Mouse (Mus musculus) intestine, embryonic 14.5 days (tissue): ENCODE data around the gene Rhod. TPM values are rescaled to one million over a fixed set of nuclear protein-coding genes. Genes with fewer than 3 reads are reported as not detected.
"Not testable (repeated sequence)": the region's sequence is repeated elsewhere in the genome, so short reads cannot be mapped to it uniquely, and the experiment has no call there.

ENCODE experiments used
- ATAC-seq: fragments of 200-750 bp; cut with Nextera tagmentation; replicated peaks from 2 replicates; pipeline ENCODE4 v1.8.0; 2017; ENCODE audit warnings: low read depth, moderate number of reproducible peaks, moderate TSS enrichment, moderate library complexity; ENCODE audit not compliant: low FRiP score, low TSS enrichment
- DNase-seq: peaks from one replicate; pipeline ENCODE4 v3.0.0-alpha.2; 2018; ENCODE audit warnings: low spot score
- H3K27ac ChIP-seq: fragments of 300-500 bp; sonication (generic); 2 replicates; pipeline ENCODE4 v1.5.1; 2014; ENCODE audit warnings: low read depth, mild to moderate bottlenecking, control low read depth
- H3K27me3 ChIP-seq: fragments of 300-500 bp; sonication (generic); replicated peaks from 2 replicates; pipeline ENCODE4 v1.6.1; 2014; ENCODE audit warnings: low read length, control low read depth; ENCODE audit not compliant: control insufficient read depth, insufficient read depth
- H3K36me3 ChIP-seq: fragments of 300-500 bp; sonication (generic); 2 replicates; pipeline ENCODE4 v1.6.1; 2014; ENCODE audit warnings: low read length, control low read depth; ENCODE audit not compliant: control insufficient read depth, insufficient read depth
- H3K4me1 ChIP-seq: fragments of 300-500 bp; sonication (generic); replicated peaks from 2 replicates; pipeline ENCODE4 v1.6.1; 2014; ENCODE audit warnings: low read length, control low read depth, mixed read lengths; ENCODE audit not compliant: control insufficient read depth, insufficient read depth
- H3K4me2 ChIP-seq: fragments of 300-500 bp; sonication (generic); 2 replicates; pipeline ENCODE4 v1.6.1; 2014; ENCODE audit warnings: low read length
- H3K4me3 ChIP-seq: fragments of 300-500 bp; sonication (generic); 2 replicates; pipeline ENCODE4 v1.5.1; 2014; ENCODE audit warnings: low read depth, low read length, control low read depth, mixed read lengths
- H3K9ac ChIP-seq: fragments of 300-500 bp; sonication (generic); 2 replicates; pipeline ENCODE4 v1.6.1; 2014; ENCODE audit warnings: mild to moderate bottlenecking, low read length
- H3K9me3 ChIP-seq: fragments of 300-500 bp; sonication (generic); 2 replicates; pipeline ENCODE4 v1.6.1; 2016; ENCODE audit warnings: low read length, control low read depth; ENCODE audit not compliant: control insufficient read depth
- WGBS: fragments of 180-500 bp; shearing (Covaris S2); extraction: QIAGEN DNeasy Blood & Tissue Kit; methylation state at CpG from one replicate; pipeline ENCODE4 v1.1.7; 2014; 5-methylcytosine and 5-hydroxymethylcytosine counted together
- polyA plus RNA-seq: library from polyadenylated mRNA; unstranded; fragments of >200 nt; fragmentation: Nextera tagmentation; extraction: Ambion mirVana; gene quantifications from 2 replicates; pipeline ENCODE4 v1.2.1, GENCODE M21; 2014

Rhod gene
- polyA plus RNA-seq, 1 experiment from 2014 or later: 22.1 TPM

DNA sequence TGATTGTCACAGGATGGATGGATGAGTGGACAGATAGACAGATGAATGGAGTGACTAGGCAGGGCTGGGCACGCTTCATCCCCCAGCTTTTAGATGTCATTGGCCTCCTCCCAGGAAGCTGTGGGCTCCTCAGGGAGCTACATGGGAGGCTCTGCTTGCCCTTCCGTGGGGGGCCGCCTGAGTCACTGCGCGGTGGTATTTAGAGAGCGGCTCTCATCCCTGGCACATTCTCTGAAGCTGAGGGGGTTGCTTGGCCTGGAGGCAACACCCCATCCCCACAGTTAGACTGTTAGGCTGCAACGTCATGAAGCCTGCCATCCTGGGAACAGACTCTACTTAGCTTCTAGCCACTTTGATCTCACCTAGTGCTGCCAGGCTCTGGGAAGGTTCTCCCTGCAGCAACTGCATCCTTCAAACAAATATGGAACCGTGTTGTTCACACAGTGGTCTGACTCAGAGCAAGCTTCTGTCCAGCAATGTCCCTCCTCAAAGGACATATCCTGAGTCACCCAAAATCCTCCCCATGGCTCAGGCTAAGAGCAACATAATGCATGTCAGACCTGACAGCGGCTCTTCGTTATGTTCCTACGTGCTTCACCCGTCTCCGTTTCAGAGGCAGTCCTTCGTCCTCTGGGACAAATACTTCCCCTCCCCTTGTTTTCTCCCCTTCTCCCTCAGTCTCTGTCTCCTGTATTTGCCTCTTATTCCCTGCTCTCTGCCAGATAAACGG, 16.0 kb upstream of the Rhod start:
- Histone ChIP-seq H3K27ac (no peak overlapping the region), H3K36me3 (no peaks in the 10 kb centered on the region), H3K9me3 (no peaks in the 10 kb centered on the region), H3K27me3 (no peaks in the 10 kb centered on the region), H3K4me1 (no peaks in the 10 kb centered on the region; the same call in 1 of the 2 replicates), H3K9ac (no peak overlapping the region), H3K4me3 (no peak overlapping the region), H3K4me2 (no peak overlapping the region)
- 79% methylated on average over 15 of the region's 15 CpGs for WGBS
- no peak for ATAC-seq
- no peak for DNase-seq

DNA sequence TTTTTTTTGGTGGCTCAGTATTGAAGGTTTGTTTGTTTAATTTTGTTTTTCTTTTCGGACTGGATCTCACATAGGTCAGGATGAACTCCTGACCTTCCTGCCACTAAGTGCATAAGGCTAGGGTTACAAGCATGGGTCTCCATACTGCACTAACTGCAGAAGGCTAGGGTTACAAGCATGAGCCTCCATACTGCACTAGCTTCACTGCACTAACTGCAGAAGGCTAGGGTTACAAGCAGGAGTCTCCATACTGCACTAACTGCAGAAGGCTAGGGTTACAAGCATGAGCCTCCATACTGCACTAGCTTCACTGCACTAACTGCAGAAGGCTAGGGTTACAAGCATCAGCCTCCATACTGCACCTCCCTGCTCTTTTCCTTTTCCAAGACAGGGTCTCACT, 14.8 kb upstream of the Rhod start:
- H3K4me3 ChIP-seq, ATAC-seq, DNase-seq, H3K27ac ChIP-seq, H3K9ac ChIP-seq, H3K4me2 ChIP-seq, H3K27me3 ChIP-seq, H3K9me3 ChIP-seq, H3K4me1 ChIP-seq, H3K36me3 ChIP-seq: not testable (repeated sequence)
- WGBS: 14% methylated on average over 1 of the region's 1 CpGs

DNA sequence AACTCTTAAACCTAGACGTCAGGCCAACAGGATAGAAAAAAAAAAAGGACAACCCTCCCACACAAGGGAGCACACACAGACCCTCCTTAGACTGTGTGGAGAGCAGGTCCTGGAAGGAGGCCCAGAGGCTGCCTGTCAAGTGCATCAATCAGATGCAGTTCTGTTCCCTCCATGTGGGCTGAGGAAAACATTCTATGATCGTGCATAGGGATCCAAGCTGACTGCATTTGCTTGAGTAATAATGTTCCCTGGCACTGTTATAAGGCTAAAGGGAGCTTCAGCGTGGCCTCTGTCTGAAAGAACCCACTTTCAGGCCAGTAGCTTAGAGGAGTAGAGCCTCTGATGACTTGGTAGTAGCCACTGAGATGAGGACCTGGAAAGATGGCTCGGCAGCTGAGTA, 13.3 kb upstream of the Rhod start:
- no peak overlapping the region for H3K27ac ChIP-seq
- H3K36me3 ChIP-seq: no peaks in the 10 kb centered on the region
- DNase-seq: no peak
- H3K4me3 ChIP-seq: no peak overlapping the region
- ATAC-seq: no peak
- no peaks in the 10 kb centered on the region for H3K27me3 ChIP-seq
- 45% methylated on average over 4 of the region's 4 CpGs for WGBS
- no peak overlapping the region for H3K9ac ChIP-seq
- H3K9me3 ChIP-seq: no peaks in the 10 kb centered on the region
- H3K4me1 ChIP-seq: no peaks in the 10 kb centered on the region; the same call in 1 of the 2 replicates
- H3K4me2 ChIP-seq: no peak overlapping the region

DNA sequence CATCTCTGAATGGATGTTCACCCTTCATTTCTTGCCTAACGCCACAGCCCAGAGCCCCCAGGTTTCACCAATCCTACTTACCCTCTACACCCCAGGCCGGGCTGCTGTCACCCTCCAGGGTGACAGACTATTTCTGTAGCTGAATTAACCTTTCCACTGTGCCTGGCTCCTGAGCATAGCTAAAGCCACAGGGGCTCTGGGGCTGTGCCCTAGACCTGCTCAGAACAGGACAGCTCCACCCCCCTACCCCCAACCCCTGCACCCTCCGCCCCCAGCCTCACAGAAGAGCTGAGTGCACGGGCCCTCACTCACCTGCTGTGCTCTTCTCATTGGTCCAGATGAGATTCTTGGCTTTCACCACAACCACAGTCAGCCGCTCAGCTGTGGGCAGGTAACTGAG, 12.7 kb upstream of the Rhod start:
- Histone ChIP-seq H3K36me3 (no peaks in the 10 kb centered on the region), H3K27me3 (no peaks in the 10 kb centered on the region), H3K4me2 (no peak overlapping the region), H3K4me1 (no peaks in the 10 kb centered on the region; the same call in 1 of the 2 replicates), H3K9me3 (no peaks in the 10 kb centered on the region), H3K27ac (no peak overlapping the region), H3K9ac (no peak overlapping the region), H3K4me3 (no peak overlapping the region)
- DNase-seq (no peak), ATAC-seq (no peak)
- 39% methylated on average over 5 of the region's 5 CpGs for WGBS

- no peaks in the 10 kb centered on the region for H3K4me1 ChIP-seq
- no peak overlapping the region for H3K4me3 ChIP-seq
- H3K4me2 ChIP-seq: no peak overlapping the region
- peak; percentile 32; the same call in 1 of the 2 replicates for ATAC-seq
- H3K27ac ChIP-seq: no peak overlapping the region
- H3K9ac ChIP-seq: no peak overlapping the region
- H3K27me3 ChIP-seq: no peaks in the 10 kb centered on the region
- WGBS: 60% methylated on average over 8 of the region's 8 CpGs
- no peaks in the 10 kb centered on the region for H3K36me3 ChIP-seq
- no peak for DNase-seq
- no peaks in the 10 kb centered on the region for H3K9me3 ChIP-seq
Observed at GRCm38 (mm10) chr19:4451098-4451497, 11.9 kb upstream of the Rhod start.

DNA sequence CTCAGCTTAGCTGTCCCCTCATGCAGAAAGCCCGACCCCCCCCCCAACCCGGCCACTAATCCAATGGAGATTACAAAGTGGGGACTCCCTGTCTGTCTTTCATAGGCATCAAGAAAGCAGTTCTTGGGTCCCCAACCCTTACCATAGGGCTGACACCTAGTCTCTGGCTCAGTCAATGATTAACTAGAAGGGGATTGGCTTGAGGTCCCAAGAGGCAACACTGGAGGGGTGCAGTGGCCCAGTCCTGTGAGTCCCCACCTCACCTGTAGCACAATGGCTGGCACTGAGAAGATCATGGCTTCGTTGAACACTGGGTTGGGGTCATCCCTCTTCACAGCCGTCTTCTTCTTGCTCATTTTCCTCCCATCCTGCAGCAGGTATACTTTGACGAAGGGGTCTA, 11.4 kb upstream of the Rhod start:
- peak; percentile 51; the same call in 1 of the 2 replicates for ATAC-seq
- H3K4me1 ChIP-seq: no peaks in the 10 kb centered on the region
- no peak overlapping the region for H3K9ac ChIP-seq
- no peak overlapping the region for H3K4me3 ChIP-seq
- no peak overlapping the region for H3K27ac ChIP-seq
- no peaks in the 10 kb centered on the region for H3K27me3 ChIP-seq
- H3K36me3 ChIP-seq: no peaks in the 10 kb centered on the region
- H3K4me2 ChIP-seq: no peak overlapping the region
- no peaks in the 10 kb centered on the region for H3K9me3 ChIP-seq
- WGBS: 55% methylated on average over 5 of the region's 5 CpGs
- DNase-seq: no peak

DNA sequence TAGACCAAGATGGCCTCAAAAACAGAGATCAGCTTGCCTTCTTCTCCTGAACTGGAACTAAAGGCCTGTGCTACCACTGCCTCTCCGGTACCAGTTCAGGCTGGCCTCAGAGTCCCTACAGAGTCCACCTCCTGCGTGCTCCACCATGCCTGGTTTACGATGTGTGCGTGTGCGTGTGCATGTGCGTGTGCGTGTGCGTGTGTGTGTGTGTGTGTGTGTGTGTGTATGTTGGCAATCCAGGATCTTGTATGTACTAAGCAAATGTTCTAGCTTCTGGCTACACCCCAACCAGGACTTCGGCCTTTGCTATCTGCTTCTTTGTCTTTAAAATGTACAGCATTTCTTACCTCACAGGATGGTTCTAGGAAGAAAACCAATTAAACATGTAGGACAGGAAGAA, 10.0 kb upstream of the Rhod start:
- H3K27me3 ChIP-seq: no peaks in the 10 kb centered on the region
- DNase-seq: no peak
- H3K27ac ChIP-seq: no peak overlapping the region
- H3K4me3 ChIP-seq: no peak overlapping the region
- no peak overlapping the region for H3K4me2 ChIP-seq
- no peaks in the 10 kb centered on the region for H3K9me3 ChIP-seq
- H3K36me3 ChIP-seq: no peaks in the 10 kb centered on the region
- no peaks in the 10 kb centered on the region for H3K4me1 ChIP-seq
- no peak for ATAC-seq
- whole genome bisulfite sequencing: 91% methylated on average over 9 of the region's 9 CpGs
- no peak overlapping the region for H3K9ac ChIP-seq

GRCm38 (mm10) chr19:4447445-4447844, 8.2 kb upstream of the Rhod start:
- H3K4me2 ChIP-seq: no peak overlapping the region
- 91% methylated on average over 9 of the region's 9 CpGs for WGBS

More at GRCm38 (mm10) chr19:4447445-4447844, 8.2 kb upstream of the Rhod start:
- no peak overlapping the region for H3K4me3 ChIP-seq
- H3K9ac ChIP-seq: no peak overlapping the region
- H3K9me3 ChIP-seq: no peaks in the 10 kb centered on the region
- no peaks in the 10 kb centered on the region for H3K36me3 ChIP-seq
- H3K4me1 ChIP-seq: no peaks in the 10 kb centered on the region
- no peaks in the 10 kb centered on the region for H3K27me3 ChIP-seq
- no peak overlapping the region for H3K27ac ChIP-seq
- no peak for ATAC-seq
- DNase-seq: no peak
